Mouse (Mus musculus) forebrain, embryonic 10.5 days (tissue): ENCODE measurements around the gene Ndufv1. TPM values are rescaled to one million over a fixed set of nuclear protein-coding genes. Genes with fewer than 3 reads are reported as not detected.
"Not testable (repeated sequence)": the region's sequence is repeated elsewhere in the genome, so short reads cannot be mapped to it uniquely, and the experiment has no call there.

Experiments
- DNase-seq: peaks from one replicate; pipeline ENCODE4 v3.0.0-alpha.2; 2017; ENCODE audit warnings: low spot score; ENCODE audit errors: extremely low spot score
- H3K27ac ChIP-seq: fragments of 300-500 bp; sonication (generic); 2 replicates; pipeline ENCODE4 v1.5.1; 2016; ENCODE audit warnings: mild to moderate bottlenecking
- H3K27me3 ChIP-seq: fragments of 300-500 bp; sonication (generic); 2 replicates; pipeline ENCODE4 v1.6.1; 2016; ENCODE audit warnings: mild to moderate bottlenecking; ENCODE audit not compliant: poor library complexity, severe bottlenecking
- H3K36me3 ChIP-seq: fragments of 300-500 bp; sonication (generic); replicated peaks from 2 replicates; pipeline ENCODE4 v1.6.1; 2016; ENCODE audit warnings: mild to moderate bottlenecking, moderate library complexity
- H3K4me1 ChIP-seq: fragments of 300-500 bp; sonication (generic); 2 replicates; pipeline ENCODE4 v1.6.1; 2016
- H3K4me3 ChIP-seq: fragments of 300-500 bp; sonication (generic); 2 replicates; pipeline ENCODE4 v1.5.1; 2016; ENCODE audit warnings: mild to moderate bottlenecking, moderate library complexity
- H3K9me3 ChIP-seq: fragments of 300-500 bp; sonication (generic); 2 replicates; pipeline ENCODE4 v1.6.1; 2016; ENCODE audit warnings: mild to moderate bottlenecking, moderate library complexity
- WGBS: fragments of 180-500 bp; shearing (Covaris S2); methylation state at CpG from one replicate; pipeline ENCODE4 v1.1.7; 2016; 5-methylcytosine and 5-hydroxymethylcytosine counted together
- polyA plus RNA-seq: library from polyadenylated mRNA; unstranded; fragments of >200 nt; fragmentation: Nextera tagmentation; extraction: Ambion mirVana; gene quantifications from 2 replicates; pipeline ENCODE4 v1.2.1, GENCODE M21; 2016

Gene Ndufv1
- 208 and 210 TPM in 2 replicates for polyA plus RNA-seq

- Histone ChIP-seq H3K27me3 (no peaks in the 10 kb centered on the region), H3K36me3 (peaks cover 32% of the 10 kb centered on the region), H3K27ac (peak within 1 kb of the TSS; percentile 83), H3K4me1 (peaks cover 31% of the 10 kb centered on the region), H3K4me3 (peak within 1 kb of the TSS; percentile 93), H3K9me3 (no peaks in the 10 kb centered on the region)
- DNase-seq: peak; percentile 98
- under 1% methylated on average over 45 of the region's 45 CpGs for WGBS
These were observed at the start of gene Ndufv1 for GRCm38 (mm10) chr19:4012432-4013022. Gene Ndufv1 (minus strand): TSS chr19:4012806.

GRCm38 (mm10) chr19:4060899-4061465 is 48.4 kb upstream of the Ndufv1 start:
- Histone ChIP-seq H3K36me3 (no peaks in the 10 kb centered on the region), H3K4me3 (no peak overlapping the region), H3K27me3 (no peaks in the 10 kb centered on the region), H3K4me1 (0 out of 2 replicates have a peak, but pooled peaks cover 6% of the 10 kb centered on the region), H3K9me3 (no peaks in the 10 kb centered on the region), H3K27ac (no peak overlapping the region)
- no peak for DNase-seq
- WGBS: 91% methylated on average over 6 of the region's 6 CpGs

GRCm38 (mm10) chr19:4060044-4060898 is 47.7 kb upstream of the Ndufv1 start:
- not testable (repeated sequence) for H3K4me1 ChIP-seq, H3K27me3 ChIP-seq, DNase-seq, H3K9me3 ChIP-seq, H3K36me3 ChIP-seq, H3K27ac ChIP-seq, H3K4me3 ChIP-seq
- 89% methylated on average over 8 of the region's 8 CpGs for WGBS

- Histone ChIP-seq H3K4me3 (no peak within 1 kb of the TSS), H3K27ac (no peak within 1 kb of the TSS), H3K4me1 (0 out of 2 replicates have a peak, but pooled peaks cover 6% of the 10 kb centered on the region), H3K36me3 (no peaks in the 10 kb centered on the region), H3K9me3 (no peaks in the 10 kb centered on the region), H3K27me3 (no peaks in the 10 kb centered on the region)
- 88% methylated on average over 15 of the region's 15 CpGs for WGBS
- DNase-seq: no peak
These were observed 46.6 kb upstream of the Ndufv1 start, which contains the start of gene Gstp3 for GRCm38 (mm10) chr19:4059069-4059740. Gene Gstp3 (minus strand): TSS chr19:4059569.

- no peaks in the 10 kb centered on the region for H3K36me3 ChIP-seq
- H3K4me1 ChIP-seq: 0 out of 2 replicates have a peak, but pooled peaks cover 6% of the 10 kb centered on the region
- no peaks in the 10 kb centered on the region for H3K9me3 ChIP-seq
- H3K27me3 ChIP-seq: no peaks in the 10 kb centered on the region
- no peak for DNase-seq
- WGBS: 92% methylated on average over 5 of the region's 5 CpGs
- no peak overlapping the region for H3K4me3 ChIP-seq
- no peak overlapping the region for H3K27ac ChIP-seq
These were observed 46.0 kb upstream of the Ndufv1 start for GRCm38 (mm10) chr19:4058581-4058980.

GRCm38 (mm10) chr19:4057962-4058361 is 45.4 kb upstream of the Ndufv1 start:
- no peak for DNase-seq
- Histone ChIP-seq H3K36me3 (no peaks in the 10 kb centered on the region), H3K27ac (no peak overlapping the region), H3K9me3 (no peaks in the 10 kb centered on the region), H3K27me3 (no peaks in the 10 kb centered on the region), H3K4me1 (0 out of 2 replicates have a peak, but pooled peaks cover 6% of the 10 kb centered on the region), H3K4me3 (no peak overlapping the region)
- 94% methylated on average over 7 of the region's 7 CpGs for WGBS

- Histone ChIP-seq H3K4me1 (0 out of 2 replicates have a peak, but pooled peaks cover 6% of the 10 kb centered on the region), H3K4me3 (no peak overlapping the region), H3K27ac (no peak overlapping the region), H3K27me3 (no peaks in the 10 kb centered on the region), H3K36me3 (no peaks in the 10 kb centered on the region), H3K9me3 (no peaks in the 10 kb centered on the region)
- WGBS: 87% methylated on average over 13 of the region's 13 CpGs
- DNase-seq: no peak
These were observed 44.8 kb upstream of the Ndufv1 start for GRCm38 (mm10) chr19:4057389-4057788.

- WGBS: 37% methylated on average over 4 of the region's 4 CpGs
- no peak overlapping the region for H3K27ac ChIP-seq
- no peaks in the 10 kb centered on the region for H3K36me3 ChIP-seq
- H3K27me3 ChIP-seq: no peaks in the 10 kb centered on the region
- DNase-seq: no peak
- no peak overlapping the region for H3K4me3 ChIP-seq
- H3K4me1 ChIP-seq: 0 out of 2 replicates have a peak, but pooled peaks cover 6% of the 10 kb centered on the region
- H3K9me3 ChIP-seq: no peaks in the 10 kb centered on the region
These were observed 44.1 kb upstream of the Ndufv1 start for GRCm38 (mm10) chr19:4056727-4057126.

GRCm38 (mm10) chr19:4055947-4056693 is 43.5 kb upstream of the Ndufv1 start:
- Histone ChIP-seq H3K9me3 (no peaks in the 10 kb centered on the region), H3K36me3 (no peaks in the 10 kb centered on the region), H3K4me3 (no peak overlapping the region), H3K27ac (no peak overlapping the region), H3K27me3 (no peaks in the 10 kb centered on the region), H3K4me1 (0 out of 2 replicates have a peak, but pooled peaks cover 6% of the 10 kb centered on the region)
- no peak for DNase-seq
- WGBS: 68% methylated on average over 15 of the region's 15 CpGs

GRCm38 (mm10) chr19:4055216-4055946 is 42.8 kb upstream of the Ndufv1 start:
- Histone ChIP-seq H3K27ac (no peak overlapping the region), H3K27me3 (no peaks in the 10 kb centered on the region), H3K9me3 (no peaks in the 10 kb centered on the region), H3K36me3 (no peaks in the 10 kb centered on the region), H3K4me1 (0 out of 2 replicates have a peak, but pooled peaks cover 6% of the 10 kb centered on the region), H3K4me3 (no peak overlapping the region)
- DNase-seq: no peak
- WGBS: 79% methylated on average over 8 of the region's 8 CpGs

GRCm38 (mm10) chr19:4054613-4055012 is 42.0 kb upstream of the Ndufv1 start:
- no peaks in the 10 kb centered on the region for H3K9me3 ChIP-seq

More at GRCm38 (mm10) chr19:4054613-4055012, 42.0 kb upstream of the Ndufv1 start:
- H3K4me3 ChIP-seq: no peak overlapping the region
- H3K27ac ChIP-seq: no peak overlapping the region
- 0 out of 2 replicates have a peak, but pooled peaks cover 6% of the 10 kb centered on the region for H3K4me1 ChIP-seq
- WGBS: 84% methylated on average over 5 of the region's 5 CpGs
- DNase-seq: no peak
- no peaks in the 10 kb centered on the region for H3K27me3 ChIP-seq
- H3K36me3 ChIP-seq: no peaks in the 10 kb centered on the region
